Mouse (Mus musculus): Measurements from ENCODE around the gene Dok5.

The Dok5 gene

DNA sequence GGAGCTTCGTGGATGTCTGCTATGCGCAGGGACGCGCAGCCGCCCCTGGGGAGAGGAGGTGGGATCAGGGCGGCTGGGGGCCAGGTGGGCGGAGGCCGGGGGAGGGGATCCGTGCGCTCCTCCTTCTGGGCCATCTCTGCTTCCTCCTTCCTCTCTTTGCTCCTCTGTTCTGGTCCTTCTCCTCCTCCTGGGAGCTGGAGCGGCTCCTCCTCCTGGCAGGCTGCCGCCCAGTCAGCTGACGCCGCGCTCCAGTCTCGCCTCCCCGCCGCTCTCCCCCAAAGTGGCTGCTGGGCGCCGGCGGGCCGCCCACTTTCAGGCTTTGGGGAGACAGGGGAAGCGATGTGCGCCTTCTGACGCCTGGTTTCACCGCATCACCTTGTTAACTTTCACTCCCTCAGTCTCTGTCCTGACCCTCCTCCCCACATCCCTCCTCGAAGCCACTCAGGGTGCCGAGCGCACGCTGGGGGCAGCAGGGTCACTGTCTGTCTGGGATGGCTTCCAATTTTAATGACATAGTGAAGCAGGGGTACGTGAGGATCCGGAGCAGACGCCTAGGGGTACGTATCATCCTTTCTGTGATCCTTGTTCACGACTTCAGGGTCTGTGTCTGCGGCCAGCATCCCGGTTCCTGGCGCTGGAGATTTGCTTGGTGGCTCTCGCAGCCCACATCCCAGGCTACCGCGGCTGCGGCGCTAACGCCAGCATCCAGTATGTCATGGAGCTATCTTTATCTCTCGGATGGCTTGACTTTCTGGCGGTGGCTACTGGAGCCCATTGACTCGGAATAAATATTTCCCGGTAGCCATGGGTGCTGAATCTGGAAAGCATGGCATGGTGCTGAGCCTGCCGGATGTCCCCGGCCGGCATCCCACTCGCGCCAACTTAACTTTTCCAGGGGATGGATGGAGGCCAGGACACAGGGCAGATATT is at the start of gene Dok5:
TSS of gene Dok5 (plus strand) at position 176 of the 930 bp plus-strand sequence.
- DNase-seq (ENCODE audit: extremely low spot score, low spot score), result peak; percentile 65

DNA sequence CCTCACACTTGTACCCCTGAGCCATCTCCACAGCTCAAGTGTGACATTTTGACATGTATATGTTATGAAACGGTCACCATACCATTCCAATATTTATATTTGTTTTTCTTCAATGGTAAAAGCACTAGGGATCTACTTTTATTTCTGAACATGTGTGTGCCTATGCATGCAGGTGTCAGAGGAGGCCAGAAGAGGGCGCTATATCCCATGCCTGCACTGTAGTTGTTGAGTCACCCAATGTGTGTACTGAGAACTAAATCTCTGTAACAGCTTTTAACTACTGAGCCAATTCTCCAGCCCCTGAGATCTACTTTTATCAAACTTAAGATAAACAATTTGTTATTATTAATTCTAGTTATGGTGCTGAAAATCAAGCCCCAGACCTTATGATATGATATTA is 48.2 kb upstream of the Dok5 start:
- DNase-seq (ENCODE audit: extremely low spot score, low spot score), result no peak

DNA sequence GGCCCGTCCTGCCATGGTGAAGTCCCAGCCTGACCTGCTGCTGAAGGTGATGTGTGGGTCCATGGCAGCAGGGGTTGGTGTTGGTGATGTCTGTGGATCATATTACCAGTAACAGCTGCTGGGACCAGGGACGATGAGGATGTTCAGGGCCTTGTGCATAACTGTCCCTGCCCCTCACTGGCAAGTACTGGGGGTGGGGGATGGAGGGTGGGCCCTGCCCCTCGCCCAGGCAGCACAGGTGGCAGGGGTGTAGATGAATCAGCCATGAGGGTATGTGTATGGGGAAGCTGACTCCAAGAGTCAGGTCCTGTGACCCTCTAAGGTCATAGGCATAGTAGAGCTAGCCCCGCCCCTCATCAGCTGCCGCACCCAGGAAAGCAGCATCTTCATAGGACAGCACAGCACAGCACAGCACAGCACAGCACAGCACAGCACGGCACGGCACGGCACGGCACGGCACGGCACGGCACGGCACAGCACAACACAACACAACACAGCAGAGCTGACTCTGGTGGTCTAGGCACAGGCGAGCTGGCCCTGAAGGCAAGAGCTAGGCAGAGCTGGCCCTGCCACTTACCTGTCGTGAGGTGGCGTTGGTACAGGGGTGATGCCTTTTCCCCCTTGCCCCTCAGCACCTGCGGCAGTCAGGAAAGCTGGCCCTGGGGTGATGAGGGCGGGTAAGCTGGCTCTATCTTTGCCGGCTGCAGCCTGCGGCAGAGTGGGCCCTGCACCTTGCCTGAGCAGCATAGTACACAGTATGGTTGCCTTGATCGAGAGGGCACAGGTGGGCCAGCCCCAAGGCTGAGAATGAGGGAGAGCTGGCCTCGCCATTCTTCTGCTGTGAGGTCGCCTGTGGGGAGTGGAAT is 36.3 kb upstream of the Dok5 start:
- DNase-seq (ENCODE audit: extremely low spot score, low spot score), result no peak

DNA sequence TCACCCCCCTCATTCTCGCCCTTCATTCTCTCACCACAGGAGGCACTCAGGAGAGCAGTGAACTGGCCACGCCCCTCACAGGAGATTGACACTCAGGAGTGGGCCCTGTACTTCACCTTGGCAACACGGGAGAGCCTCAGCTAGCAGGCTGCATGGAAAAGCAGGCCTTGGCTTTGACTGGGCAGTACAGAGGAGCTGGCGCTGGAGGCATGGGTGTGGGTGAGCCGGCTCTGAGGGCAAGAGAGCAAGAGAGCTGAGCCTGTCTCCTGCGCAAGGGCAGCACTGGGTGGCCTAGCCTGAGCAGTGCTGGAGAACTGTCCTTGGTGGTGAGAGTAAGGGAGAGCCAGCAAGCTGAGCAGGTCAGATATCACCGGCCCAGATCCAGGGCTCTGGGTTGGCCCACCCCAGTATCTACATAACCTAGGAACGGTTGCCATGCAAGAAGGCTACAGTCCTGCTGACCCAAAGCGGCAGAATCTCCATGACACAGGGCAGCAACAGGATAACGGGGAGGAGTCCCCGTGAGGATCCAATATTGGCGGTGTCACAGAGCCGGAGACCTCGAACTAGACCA is 35.6 kb upstream of the Dok5 start:
- DNase-seq (ENCODE audit: extremely low spot score, low spot score), result no peak

DNA sequence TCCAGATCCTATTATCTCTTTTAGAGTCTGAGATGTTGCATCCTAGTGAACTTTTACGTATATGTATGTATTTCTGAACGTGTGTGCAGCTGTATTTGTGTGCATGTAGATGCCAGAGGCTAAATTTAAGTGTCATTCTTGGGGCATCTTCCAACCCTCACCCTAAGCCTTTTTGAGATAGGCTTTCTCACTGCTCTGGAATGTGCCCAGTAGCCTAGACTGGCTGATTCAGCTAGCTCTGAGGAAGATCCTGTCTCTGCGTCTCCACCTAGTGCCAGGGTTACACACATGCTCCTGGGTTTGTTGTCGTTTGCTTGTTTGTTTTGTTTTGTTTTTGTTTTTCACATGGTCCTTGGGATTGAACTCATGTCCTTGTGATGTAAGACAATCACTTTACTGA is 31.1 kb upstream of the Dok5 start:
- DNase-seq (ENCODE audit: extremely low spot score, low spot score), result no peak

DNA sequence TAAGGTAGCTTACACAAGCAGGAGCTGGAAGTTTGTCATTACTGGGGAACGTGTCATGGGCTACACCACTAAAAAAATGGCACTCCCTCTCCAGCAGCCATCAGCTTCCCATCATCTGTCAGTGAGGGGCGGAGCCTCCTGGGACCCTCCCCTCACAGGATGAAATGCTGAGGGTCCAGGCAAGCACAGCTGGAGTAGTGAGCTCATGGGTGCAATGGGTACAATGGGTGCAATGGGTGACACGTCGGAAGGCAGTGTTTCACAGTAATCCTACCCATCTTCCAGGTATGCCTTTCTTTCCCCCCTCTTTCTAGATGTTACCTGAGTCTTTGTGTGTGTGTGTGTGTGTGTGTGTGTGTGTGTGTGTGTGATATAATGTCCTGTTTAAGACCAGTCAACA is 25.1 kb upstream of the Dok5 start:
- no peak for DNase-seq (ENCODE audit: extremely low spot score, low spot score)

DNA sequence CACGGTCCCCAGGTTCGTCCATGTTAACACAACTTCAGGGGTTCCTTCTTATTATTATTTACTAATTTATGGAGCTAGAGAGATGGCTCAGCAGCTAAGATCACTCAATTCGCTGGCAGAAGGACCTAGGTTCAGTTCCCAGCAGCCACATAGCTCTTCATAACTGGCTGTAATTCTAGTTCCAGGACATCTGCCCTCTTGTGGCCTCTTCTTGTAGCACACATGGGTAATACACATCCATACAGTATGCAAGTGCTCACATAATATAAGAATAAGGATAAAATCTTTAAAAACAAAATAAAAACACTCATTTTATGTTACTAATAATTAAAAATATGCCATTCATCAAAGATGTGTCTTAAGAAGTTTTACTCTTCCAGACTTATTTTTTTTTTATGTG is 23.9 kb upstream of the Dok5 start:
- DNase-seq (ENCODE audit: extremely low spot score, low spot score), result no peak

DNA sequence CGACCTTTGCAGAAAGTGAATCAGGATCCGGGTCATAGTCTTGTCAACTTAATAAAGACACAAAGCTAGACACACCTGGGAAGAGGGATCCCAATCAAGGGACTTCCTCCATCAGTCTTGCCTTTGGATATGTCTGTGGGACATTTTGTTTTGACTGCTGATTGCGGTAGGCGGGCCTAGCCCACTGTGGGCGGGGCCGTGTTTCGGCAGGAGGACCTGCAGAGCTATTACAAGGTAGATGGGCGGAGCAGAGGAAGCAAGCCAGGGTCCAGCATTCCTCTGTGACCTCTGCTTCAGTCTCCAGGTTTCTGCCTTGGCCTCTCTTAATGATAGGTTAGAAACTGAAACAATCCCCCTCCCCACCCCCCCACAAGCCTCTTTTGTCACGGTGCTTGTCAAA is 22.7 kb upstream of the Dok5 start:
- DNase-seq (ENCODE audit: extremely low spot score, low spot score), result no peak

DNA sequence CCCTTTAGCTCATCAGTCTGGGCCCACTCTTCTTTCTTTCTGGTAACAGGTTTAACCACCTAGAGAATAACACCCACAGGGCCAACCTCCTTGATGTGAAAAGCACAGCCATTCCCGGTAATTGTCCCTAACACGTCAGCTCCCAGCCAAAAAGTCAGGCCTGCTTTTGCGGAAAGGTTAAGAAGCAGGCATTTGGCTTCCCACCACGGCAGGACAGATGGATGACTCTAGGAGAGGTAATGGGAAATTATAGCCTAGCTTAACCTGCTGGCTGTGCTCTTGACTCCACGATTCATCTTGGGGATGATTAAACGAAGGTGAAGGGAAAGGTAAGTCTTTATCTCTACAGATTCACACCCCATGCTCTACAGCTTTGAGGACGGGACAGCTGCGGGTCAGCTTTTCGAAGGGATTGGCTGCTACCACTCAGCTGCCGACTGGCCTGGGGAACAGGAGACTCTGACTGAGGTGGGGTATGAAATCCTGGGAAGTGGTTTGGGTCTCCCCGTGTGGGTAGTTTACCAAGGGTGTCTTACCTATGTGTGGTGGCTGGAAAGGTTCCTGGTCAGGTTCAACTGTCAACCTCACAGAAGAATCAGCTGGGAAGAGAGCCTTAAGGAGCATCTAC is 18.8 kb upstream of the Dok5 start:
- DNase-seq (ENCODE audit: extremely low spot score, low spot score), result no peak

DNA sequence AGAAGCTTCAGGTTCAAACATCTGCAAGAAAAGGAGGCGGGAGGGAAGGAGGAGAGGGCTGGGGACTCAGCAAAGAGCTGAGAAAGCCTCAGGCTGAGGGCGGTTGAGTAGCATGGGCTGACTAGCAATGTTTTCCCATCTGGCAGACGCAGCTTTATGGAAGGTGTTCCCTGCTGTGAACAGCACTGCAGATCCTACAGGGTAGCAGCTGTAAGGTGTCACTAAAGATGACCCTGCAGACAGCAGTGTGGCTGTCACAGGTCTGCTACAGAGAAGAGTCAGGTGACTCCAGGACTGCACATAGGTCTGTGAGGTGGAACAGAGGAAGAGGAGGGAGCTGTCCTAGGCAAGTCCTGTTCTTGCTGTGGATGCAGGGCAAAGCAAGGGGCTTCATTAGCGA is 11.2 kb upstream of the Dok5 start:
- DNase-seq (ENCODE audit: extremely low spot score, low spot score), result no peak

DNA sequence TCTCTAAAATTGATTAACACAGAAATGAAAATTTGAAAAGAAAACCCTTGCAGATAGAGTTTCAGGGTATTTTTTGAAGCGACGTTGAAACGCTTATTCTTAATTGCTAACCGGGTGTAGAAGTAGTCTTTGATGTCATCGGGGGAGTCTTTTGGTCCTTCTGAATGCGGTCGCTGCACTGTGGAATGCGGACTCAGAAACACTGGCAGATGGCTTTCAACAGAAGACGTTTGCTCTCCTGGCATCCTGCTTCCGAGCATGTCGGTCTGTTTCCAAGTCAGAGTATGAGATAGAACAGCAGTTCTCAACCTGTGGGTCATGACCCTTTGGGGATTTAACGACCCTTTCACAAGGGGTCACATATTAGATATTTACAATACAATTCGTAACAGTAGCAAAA is 7.5 kb upstream of the Dok5 start:
- no peak for DNase-seq (ENCODE audit: extremely low spot score, low spot score)

DNA sequence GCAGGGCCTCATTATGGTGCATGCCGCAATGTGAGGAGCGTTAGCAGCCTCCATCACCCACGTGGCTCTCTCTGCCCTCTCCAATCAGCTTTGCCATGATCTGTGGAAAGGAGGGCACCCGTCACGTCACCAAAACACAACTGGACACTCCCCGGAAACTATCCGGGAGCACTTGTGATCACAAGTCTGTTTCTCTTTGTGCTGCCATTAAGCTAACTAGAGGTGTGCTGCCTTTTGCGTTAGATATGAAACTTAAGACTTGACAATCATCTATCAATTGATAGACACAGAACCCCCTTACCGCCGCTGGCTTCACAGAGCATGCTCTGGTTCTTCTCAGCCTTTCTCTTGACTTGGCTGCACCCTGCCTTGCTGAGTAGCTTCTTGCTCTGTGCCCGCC is 6.9 kb upstream of the Dok5 start:
- DNase-seq (ENCODE audit: extremely low spot score, low spot score), result no peak

DNA sequence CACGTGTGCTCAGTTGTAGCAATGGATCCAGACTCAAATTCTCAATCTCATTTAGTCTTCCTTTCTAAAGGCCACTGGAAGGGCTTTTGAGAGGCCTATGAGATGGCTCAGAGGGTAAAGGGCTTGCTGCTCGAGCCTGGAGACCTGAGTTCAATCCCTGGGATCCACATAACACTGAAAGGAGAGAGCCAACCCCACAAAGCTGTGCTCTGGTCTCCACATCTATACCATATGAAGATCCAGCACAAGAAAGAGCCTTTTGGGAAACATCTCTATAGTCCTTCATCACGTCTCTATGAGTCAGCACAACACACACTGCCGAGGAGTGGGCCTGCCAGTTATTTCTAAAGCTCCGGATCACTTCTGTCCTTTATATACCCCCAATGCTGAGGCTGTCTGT is 5.8 kb upstream of the Dok5 start:
- DNase-seq (ENCODE audit: extremely low spot score, low spot score), result no peak

DNA sequence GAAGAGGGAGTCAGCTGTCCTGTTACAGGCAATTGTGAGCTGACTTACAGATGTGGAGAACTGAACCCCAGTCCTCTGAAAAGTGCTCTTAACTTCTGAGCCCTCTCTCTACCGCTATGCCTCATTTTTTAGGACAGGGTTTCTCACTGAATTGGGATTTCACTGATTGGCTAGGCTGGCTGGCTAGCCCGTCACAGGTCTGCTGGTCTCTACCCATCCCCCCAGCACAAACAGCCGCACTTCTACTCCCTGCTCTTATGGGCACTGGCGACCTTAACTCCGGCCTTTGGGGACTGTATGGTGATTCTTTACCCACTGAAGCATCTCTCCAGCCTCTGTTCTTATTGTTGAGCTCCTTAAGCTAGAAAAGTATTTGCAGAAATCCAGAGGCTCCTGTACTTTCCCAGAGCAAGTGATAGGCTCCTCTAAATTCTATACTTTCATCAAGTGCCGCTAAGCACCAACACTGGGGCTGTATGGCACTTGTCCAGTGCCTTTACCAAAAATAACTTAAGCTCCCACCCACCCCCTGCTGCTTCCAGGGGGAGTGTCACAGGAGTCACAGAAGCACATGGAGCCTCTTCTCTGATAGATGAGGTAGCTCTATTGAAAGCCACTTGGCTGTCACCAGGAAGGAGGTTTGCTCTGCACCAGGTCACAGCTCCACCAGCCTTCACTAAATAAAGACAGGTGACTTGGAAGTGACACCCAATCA is 4.5 kb upstream of the Dok5 start:
- no peak for DNase-seq (ENCODE audit: extremely low spot score, low spot score)

DNA sequence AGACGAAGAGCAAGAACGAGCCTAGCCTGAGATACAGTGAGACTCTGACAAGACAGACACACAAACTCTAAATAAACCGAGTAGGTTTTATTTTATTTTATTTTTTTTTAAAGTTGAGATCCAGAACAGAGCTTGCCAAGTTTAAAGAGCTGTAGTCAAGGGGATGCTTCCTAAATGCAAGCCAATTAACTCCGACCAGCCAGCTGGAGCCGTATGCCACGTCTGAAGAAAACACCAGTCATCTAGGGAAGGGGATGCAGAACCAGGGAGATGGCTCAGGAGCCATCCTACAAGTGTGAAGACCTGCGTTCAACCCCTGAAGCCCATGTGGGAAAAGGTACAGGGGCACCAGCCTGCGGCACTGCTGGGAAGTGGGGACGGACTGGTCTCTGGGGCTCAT is 2.7 kb upstream of the Dok5 start:
- DNase-seq (ENCODE audit: extremely low spot score, low spot score), result no peak

DNA sequence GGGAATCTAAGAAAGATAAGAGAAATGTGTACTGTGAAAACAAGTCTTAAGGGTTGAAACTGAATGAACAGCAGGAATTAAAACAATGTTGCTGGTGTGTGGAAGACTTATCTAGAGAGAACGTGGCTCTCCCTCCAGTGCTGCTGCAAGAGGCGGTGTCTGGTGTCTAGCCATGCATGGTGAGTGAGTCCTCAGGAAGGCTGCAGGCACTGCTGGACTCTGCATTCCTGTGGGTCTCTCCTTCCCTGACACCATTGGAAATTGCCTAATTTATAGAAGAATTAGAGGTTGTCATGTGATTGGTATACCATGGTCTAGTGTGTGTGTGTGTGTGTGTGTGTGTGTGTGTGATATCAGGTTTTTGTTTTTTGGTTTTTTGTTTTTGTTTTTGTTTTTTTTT is 1.9 kb upstream of the Dok5 start:
- DNase-seq (ENCODE audit: extremely low spot score, low spot score), result no peak

DNA sequence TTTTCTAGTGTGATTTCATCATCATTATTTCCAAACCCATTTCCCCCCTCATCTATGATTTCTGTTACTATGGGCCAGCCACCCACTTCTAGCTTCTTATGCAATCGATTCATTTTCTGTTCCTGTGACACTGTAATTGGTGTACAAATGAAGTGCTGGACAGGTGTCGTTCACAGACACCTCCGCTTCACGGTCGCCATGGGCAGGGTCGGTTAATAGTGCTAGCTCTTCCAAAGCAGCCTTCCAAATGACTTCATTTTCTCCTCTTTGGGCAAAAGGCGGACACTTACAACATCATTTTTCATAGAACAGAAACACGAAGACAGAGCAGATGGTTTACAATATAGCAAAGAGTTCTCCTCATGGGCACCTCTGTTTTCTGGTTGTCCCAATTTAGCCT is 1.5 kb upstream of the Dok5 start:
- no peak for DNase-seq (ENCODE audit: extremely low spot score, low spot score)

DNA sequence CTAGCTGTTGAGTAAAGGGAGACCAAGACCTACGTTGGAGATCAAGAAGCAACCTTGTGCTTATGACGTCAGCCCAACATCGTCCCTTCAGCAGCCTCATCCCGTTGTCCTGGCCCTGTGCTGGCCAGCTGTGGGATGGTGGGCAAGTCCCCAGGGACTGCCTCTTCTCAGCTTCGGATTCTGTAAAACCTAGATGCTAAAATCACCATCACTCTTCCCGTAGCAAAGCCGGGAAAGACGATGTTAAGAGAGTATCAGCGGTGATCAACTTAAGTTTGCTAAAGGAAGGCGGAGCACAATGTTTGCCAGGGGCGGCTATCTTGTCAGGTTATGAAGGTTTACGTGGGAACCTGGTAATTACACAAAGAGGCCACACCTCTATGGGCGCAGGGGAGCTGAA is 826 bp upstream of the Dok5 start:
- DNase-seq (ENCODE audit: extremely low spot score, low spot score), result no peak

DNA sequence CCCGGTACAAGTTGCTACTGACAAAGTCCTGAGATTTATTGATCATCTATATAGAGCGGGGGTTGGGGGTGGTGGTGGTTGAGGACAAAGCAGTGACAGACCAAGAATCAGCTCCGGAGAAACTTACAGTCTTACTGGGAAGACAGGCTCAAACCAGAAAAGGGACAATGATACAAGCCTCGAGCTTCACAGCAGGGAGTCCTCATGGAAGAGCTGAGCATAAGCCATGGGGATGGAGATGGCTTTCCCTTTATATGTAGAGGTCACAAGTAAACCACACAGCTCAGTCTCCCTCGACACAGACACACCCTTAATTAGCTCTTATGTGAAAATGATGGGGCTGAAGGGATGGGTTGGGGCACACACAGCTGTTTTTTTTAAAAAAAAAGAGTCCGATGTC is 402 bp upstream of the Dok5 start:
- DNase-seq (ENCODE audit: extremely low spot score, low spot score), result no peak

DNA sequence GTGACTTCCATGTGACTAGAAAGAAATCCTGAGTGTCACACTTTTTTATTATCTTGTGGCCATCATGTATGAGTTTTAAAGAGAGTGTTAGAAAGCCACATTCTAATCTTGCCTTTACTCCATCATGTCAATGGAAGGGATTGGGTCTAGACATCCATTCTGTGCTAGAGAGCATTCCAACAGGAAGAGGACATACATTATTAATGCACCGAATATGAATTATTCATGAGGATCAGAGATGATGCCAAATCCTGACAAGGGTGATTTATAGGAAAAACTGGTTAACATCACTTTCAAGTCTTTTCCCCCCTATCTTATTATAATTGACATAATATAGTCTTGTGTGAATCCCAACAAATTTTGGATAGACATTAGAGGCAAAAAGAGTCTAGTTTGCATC is 2.1 kb downstream of the Dok5 start:
- no peak for DNase-seq (ENCODE audit: extremely low spot score, low spot score)

DNA sequence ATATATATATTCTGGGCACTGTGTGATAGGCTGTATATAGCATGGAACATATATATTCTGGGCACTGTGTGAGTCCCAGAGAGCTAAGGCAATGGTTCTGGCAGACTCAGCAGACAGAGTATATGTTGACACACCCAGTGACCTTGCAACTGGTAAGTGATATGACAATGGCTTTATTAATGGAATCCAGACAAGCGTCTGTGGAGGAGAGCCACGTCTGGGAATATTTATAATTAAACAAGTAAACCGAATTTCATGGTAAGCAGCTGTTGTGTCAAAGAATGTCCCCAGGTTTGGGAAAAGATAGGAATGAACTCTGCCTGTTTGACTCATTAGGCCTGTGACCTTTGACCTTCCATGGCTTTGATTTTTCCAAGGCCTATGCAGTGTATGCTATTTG is 2.8 kb downstream of the Dok5 start:
- no peak for DNase-seq (ENCODE audit: extremely low spot score, low spot score)
